Mouse (Mus musculus) cerebellum, adult 18-20 months (tissue): Measurements from ENCODE around the gene Majin.

Experiments used
- DNase-seq, 2 experiments: peaks; one replicate each; pipeline ENCODE4 v3.0.0; 2021

The Majin gene

GRCm38 (mm10) chr19:6264200-6264599, 80.0 kb downstream of the Majin start:
- DNase-seq: peak in 1 of 2 experiments; percentile 20

DNA sequence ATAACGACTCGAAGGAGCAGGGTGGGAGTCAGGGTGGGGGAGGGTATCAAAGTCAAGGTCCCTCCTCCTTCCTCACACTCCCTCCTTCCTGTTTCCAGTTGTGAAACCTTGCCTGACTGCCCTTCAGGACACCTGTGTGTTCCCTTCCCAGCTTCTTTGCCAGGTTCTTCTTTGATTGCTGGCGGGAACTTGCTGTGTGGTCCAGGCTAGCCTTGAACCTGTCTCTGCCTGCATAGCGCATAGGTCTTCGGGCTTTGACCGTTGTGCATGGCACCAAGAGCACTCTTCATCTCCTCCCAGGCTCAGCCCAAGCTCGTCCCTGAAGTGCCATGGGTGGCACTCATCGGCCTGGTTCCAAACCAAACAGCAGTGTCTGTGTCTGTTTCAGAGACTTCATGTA, 80.8 kb downstream of the Majin start:
- DNase-seq: no peak

DNA sequence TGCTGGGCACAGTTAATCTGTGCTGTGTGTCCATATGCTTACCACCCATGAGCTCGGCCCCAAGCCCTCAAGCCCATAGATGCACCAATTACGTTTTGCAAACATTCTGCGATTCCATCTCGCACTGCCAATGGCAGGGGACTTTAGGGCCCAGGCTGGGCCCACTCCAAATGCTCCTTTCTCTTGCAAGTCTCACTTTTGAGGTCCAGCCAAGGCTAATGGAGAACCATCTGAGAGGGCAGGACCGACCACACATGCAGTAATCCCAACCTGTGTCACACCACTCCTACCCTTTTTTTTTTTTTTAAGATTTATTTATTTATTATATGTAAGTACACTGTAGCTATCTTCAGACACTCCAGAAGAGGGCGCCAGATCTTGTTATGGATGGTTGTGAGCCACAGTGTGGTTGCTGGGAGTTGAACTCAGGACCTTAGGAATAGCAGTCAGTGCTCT, 81.6 kb downstream of the Majin start:
- DNase-seq: peak in 1 of 2 experiments; percentile 28

- DNase-seq: peak; percentile 92 to 95
Measured at GRCm38 (mm10) chr19:6267306-6268169, 83.3 kb downstream of the Majin start.

DNA sequence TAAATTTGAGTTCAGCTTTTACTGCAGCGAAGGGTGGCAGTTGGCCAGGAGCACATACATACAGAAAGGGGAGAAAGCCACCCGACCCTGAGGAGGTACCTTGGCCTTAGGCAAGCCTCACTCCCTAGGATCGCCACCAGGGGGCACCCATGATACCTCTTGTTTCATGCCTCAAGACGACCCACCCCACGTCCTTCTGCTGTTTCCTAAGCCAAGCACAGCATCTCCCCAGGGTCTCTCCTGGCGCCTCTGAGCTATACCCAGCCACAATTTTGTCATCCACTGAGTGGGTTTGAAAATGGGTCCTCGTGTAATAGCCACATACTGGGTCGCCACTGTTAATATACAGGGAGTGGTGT, 84.0 kb downstream of the Majin start:
- peak; percentile 84 to 88 for DNase-seq

GRCm38 (mm10) chr19:6268670-6269132, 84.5 kb downstream of the Majin start:
- peak in 1 of 2 experiments; percentile 19 for DNase-seq

DNA sequence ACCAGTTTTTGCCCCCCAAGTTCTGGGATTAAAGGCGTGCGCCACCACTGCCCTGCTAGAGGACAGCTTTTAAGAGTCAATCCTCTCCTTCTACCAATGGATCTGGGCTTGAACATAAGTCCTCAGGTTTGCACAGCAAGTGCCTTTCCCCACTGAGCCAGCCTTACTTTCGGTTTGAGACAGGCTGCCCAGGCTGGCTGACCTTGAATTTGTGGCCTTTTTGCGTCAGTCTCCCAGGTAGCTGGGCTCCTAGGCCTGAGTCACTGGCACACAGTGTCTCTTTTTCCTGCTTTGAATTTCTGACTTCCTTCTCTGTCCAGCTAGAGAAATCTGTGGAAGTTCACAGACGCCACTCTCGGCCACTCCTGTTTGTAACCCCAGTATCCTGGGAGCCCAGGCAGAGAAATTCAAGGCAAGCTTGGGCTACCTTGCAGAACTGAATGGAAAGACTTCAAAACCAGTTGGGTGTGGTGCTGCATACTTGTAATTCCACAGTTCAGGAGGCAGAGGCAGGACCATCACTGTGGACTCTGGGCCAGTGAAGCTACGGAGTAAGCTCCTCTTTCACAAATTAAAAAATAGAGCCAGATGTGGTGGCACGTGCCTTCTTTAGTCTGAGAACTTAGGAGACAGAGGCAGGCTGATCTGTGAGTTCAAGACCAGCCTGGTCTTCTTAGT, 85.7 kb downstream of the Majin start:
- DNase-seq: peak in 1 of 2 experiments; percentile 13

GRCm38 (mm10) chr19:6270661-6271060, 86.5 kb downstream of the Majin start:
- peak in 1 of 2 experiments; percentile 12 for DNase-seq

- DNase-seq: no peak
Measured at GRCm38 (mm10) chr19:6271206-6271605, 87.0 kb downstream of the Majin start.

- no peak for DNase-seq
Measured at GRCm38 (mm10) chr19:6272053-6272452, 87.9 kb downstream of the Majin start.

DNA sequence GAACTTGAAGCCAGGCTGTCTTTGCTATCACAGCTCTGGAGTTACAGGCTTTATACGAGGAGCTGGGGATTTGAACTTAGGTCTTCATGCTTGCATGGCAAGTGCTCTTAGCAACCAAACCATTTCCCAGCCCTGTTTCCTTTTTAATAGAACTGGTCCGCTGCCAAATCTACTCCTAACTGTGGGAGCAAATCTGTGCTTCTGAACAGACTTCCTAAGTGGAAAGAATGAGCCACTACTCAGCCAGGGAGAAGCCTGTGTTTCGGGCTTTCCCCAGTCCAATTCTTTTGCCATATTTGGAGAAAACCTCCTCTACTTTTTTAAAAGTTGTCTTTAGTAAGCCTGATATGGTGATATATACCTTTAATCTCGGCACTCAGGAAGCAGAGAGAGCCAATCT, 88.5 kb downstream of the Majin start:
- DNase-seq: no peak

DNA sequence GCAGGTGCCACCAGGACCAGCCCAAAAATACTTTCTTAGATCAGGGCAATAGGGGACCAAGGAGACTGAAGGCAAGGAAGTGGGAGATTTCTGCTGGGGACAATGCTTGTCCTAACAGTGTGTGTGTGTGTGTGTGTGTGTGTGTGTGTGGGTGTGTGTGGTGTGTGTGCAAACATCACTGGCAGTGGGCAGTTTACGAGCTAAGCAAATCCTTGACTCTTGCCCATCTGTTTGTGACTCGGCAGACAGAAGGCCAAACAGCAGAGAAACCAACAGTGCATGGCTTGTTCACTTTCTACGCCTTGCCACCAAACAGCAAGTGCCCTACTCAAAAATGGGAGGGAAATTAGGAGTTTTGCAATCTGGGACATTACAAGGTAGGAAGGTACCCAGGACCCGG, 89.4 kb downstream of the Majin start:
- DNase-seq: peak in 1 of 2 experiments; percentile 39
